Mouse (Mus musculus) limb, embryonic 11.5 days (tissue): ENCODE results near the gene Terb2. TPM values are rescaled to one million over a fixed set of nuclear protein-coding genes. Genes with fewer than 3 reads are reported as not detected.

Experiments
- ATAC-seq: fragments of 200-750 bp; cut with Nextera tagmentation; 2 replicates; pipeline ENCODE4 v1.8.0; 2017; ENCODE audit warnings: low read depth; ENCODE audit not compliant: insufficient number of reproducible peaks, low FRiP score, low TSS enrichment
- DNase-seq: peaks from one replicate; pipeline ENCODE4 v3.0.0-alpha.2; 2015; ENCODE audit warnings: low spot score
- H3K27ac ChIP-seq: fragments of 300-500 bp; sonication (generic); replicated peaks from 2 replicates; pipeline ENCODE4 v1.5.1; 2014; ENCODE audit warnings: low read depth, mild to moderate bottlenecking, low read length
- H3K27me3 ChIP-seq: fragments of 300-500 bp; sonication (generic); 2 replicates; pipeline ENCODE4 v1.6.1; 2014; ENCODE audit warnings: mild to moderate bottlenecking, low read length, mixed read lengths; ENCODE audit not compliant: control insufficient read depth, insufficient read depth
- H3K36me3 ChIP-seq: fragments of 300-500 bp; sonication (generic); 2 replicates; pipeline ENCODE4 v1.6.1; 2014; ENCODE audit warnings: mild to moderate bottlenecking, low read length, moderate library complexity, mixed read lengths; ENCODE audit not compliant: control insufficient read depth, insufficient read depth
- H3K4me1 ChIP-seq: fragments of 300-500 bp; sonication (generic); 2 replicates; pipeline ENCODE4 v1.6.1; 2014; ENCODE audit warnings: low read length, mixed read lengths; ENCODE audit not compliant: control insufficient read depth, insufficient read depth
- H3K4me2 ChIP-seq: fragments of 300-500 bp; sonication (generic); 2 replicates; pipeline ENCODE4 v1.6.1; 2014; ENCODE audit warnings: low read depth, mild to moderate bottlenecking, moderate library complexity; ENCODE audit not compliant: severe bottlenecking
- H3K4me3 ChIP-seq: fragments of 300-500 bp; sonication (generic); 2 replicates; pipeline ENCODE4 v1.5.1; 2014; ENCODE audit warnings: low read depth, low read length
- H3K9ac ChIP-seq: fragments of 300-500 bp; sonication (generic); 2 replicates; pipeline ENCODE4 v1.6.1; 2014; ENCODE audit warnings: mild to moderate bottlenecking, low read length
- H3K9me3 ChIP-seq: fragments of 300-500 bp; sonication (generic); 2 replicates; pipeline ENCODE4 v1.6.1; 2016; ENCODE audit warnings: low read length; ENCODE audit not compliant: control insufficient read depth
- WGBS: fragments of 180-500 bp; shearing (Covaris S2); extraction: QIAGEN DNeasy Blood & Tissue Kit; methylation state at CpG from one replicate; pipeline ENCODE4 v1.1.7; 2014; 5-methylcytosine and 5-hydroxymethylcytosine counted together
- polyA plus RNA-seq: library from polyadenylated mRNA; unstranded; fragments of >200 nt; fragmentation: Nextera tagmentation; extraction: Ambion mirVana; gene quantifications from 2 replicates; pipeline ENCODE4 v1.2.1, GENCODE M21; 2014

The Terb2 gene
- polyA plus RNA-seq, 1 experiment from 2014 or later = not detected

- no peaks in the 10 kb centered on the region for H3K27me3 ChIP-seq
- no peaks in the 10 kb centered on the region for H3K9me3 ChIP-seq
- ATAC-seq (no peak), DNase-seq (no peak)
- no peaks in the 10 kb centered on the region for H3K36me3 ChIP-seq
- H3K27ac ChIP-seq = no peak overlapping the region
- 84% methylated on average over 4 of the region's 4 CpGs for WGBS
- H3K4me3 ChIP-seq = no peak overlapping the region
- H3K9ac ChIP-seq = no peak overlapping the region
- H3K4me1 ChIP-seq = no peaks in the 10 kb centered on the region
- no peak overlapping the region for H3K4me2 ChIP-seq
Observed at GRCm38 (mm10) chr2:122241226-122241625, 55.2 kb downstream of the Terb2 start.

- Histone ChIP-seq H3K9ac (no peak overlapping the region), H3K4me2 (no peak overlapping the region), H3K36me3 (no peaks in the 10 kb centered on the region), H3K9me3 (no peaks in the 10 kb centered on the region), H3K27ac (no peak overlapping the region), H3K27me3 (no peaks in the 10 kb centered on the region), H3K4me3 (no peak overlapping the region), H3K4me1 (no peaks in the 10 kb centered on the region)
- no peak for DNase-seq
- no peak for ATAC-seq
- WGBS = 75% methylated on average over 6 of the region's 6 CpGs
Observed at GRCm38 (mm10) chr2:122241935-122242334, 55.9 kb downstream of the Terb2 start.

GRCm38 (mm10) chr2:122243671-122244131 is 57.6 kb downstream of the Terb2 start:
- WGBS = 4% methylated on average over 3 of the region's 3 CpGs
- no peak overlapping the region; the same call in 1 of the 2 replicates for H3K9ac ChIP-seq
- ATAC-seq (peak; percentile 60; the same call in 1 of the 2 replicates), DNase-seq (peak; percentile 75)
- H3K27ac ChIP-seq = no peak overlapping the region
- H3K4me3 ChIP-seq = no peak overlapping the region
- no peak overlapping the region for H3K4me2 ChIP-seq
- H3K27me3 ChIP-seq = no peaks in the 10 kb centered on the region
- H3K4me1 ChIP-seq = no peaks in the 10 kb centered on the region
- no peaks in the 10 kb centered on the region for H3K36me3 ChIP-seq
- H3K9me3 ChIP-seq = no peaks in the 10 kb centered on the region

- no peak overlapping the region for H3K27ac ChIP-seq
- H3K36me3 ChIP-seq = no peaks in the 10 kb centered on the region
- no peaks in the 10 kb centered on the region for H3K9me3 ChIP-seq
- 90% methylated on average over 10 of the region's 10 CpGs for WGBS
- H3K9ac ChIP-seq = no peak overlapping the region
- DNase-seq (no peak), ATAC-seq (no peak)
- H3K4me2 ChIP-seq = no peak overlapping the region
- H3K4me3 ChIP-seq = no peak overlapping the region
- H3K27me3 ChIP-seq = no peaks in the 10 kb centered on the region
- no peaks in the 10 kb centered on the region for H3K4me1 ChIP-seq
Observed at GRCm38 (mm10) chr2:122247786-122248185, 61.7 kb downstream of the Terb2 start.

- H3K27me3 ChIP-seq = no peaks in the 10 kb centered on the region
- no peak overlapping the region for H3K4me2 ChIP-seq
- DNase-seq (no peak), ATAC-seq (no peak)
- no peak overlapping the region for H3K27ac ChIP-seq
- H3K4me1 ChIP-seq = no peaks in the 10 kb centered on the region
- no peaks in the 10 kb centered on the region for H3K36me3 ChIP-seq
- WGBS = 94% methylated on average over 5 of the region's 5 CpGs
- no peaks in the 10 kb centered on the region for H3K9me3 ChIP-seq
- H3K4me3 ChIP-seq = no peak overlapping the region
- no peak overlapping the region for H3K9ac ChIP-seq
Observed at GRCm38 (mm10) chr2:122255997-122256396, 69.9 kb downstream of the Terb2 start.

Other genes with a start within 250 kb of the Terb2 start
- gene Ctdspl2, start 230.3 kb upstream of the Terb2 start, polyA plus RNA-seq = 63.1 and 68.8 TPM in 2 replicates
- 0.21 and 0.35 TPM in 2 replicates for gene Mageb3, start 230.2 kb upstream of the Terb2 start, polyA plus RNA-seq
- gene Eif3j1, start 157.7 kb upstream of the Terb2 start, polyA plus RNA-seq = 15.1 and 15.4 TPM in 2 replicates
- gene Spg11, start 67.9 kb upstream of the Terb2 start, polyA plus RNA-seq = 9.5 and 13.0 TPM in 2 replicates
- gene B2m, start 38.6 kb upstream of the Terb2 start, polyA plus RNA-seq = 112 and 118 TPM in 2 replicates
- 0.17 TPM in 1 of 2 replicates, not detected in the other for gene Trim69, start 25.6 kb upstream of the Terb2 start, polyA plus RNA-seq
- not detected in 2 replicates for gene Patl2, start 83 bp upstream of the Terb2 start, polyA plus RNA-seq
- gene Sord, start 48.5 kb downstream of the Terb2 start, polyA plus RNA-seq = 17.0 and 17.1 TPM in 2 replicates
- gene Duox2, start 112.2 kb downstream of the Terb2 start, polyA plus RNA-seq = not detected in 2 replicates
- gene Duoxa2, start 112.6 kb downstream of the Terb2 start, polyA plus RNA-seq = not detected in 2 replicates
- 0.72 and 1.0 TPM in 2 replicates for gene Duoxa1, start 127.5 kb downstream of the Terb2 start, polyA plus RNA-seq
- gene Duox1, start 129.4 kb downstream of the Terb2 start, polyA plus RNA-seq = 0.04 and 0.13 TPM in 2 replicates
- 6.2 and 7.9 TPM in 2 replicates for gene Shf, start 182.9 kb downstream of the Terb2 start, polyA plus RNA-seq
- not detected in 2 replicates for gene Slc28a2, start 240.2 kb downstream of the Terb2 start, polyA plus RNA-seq